Mouse (Mus musculus): ENCODE measurements around the gene Chst8.

Chst8 gene

DNA sequence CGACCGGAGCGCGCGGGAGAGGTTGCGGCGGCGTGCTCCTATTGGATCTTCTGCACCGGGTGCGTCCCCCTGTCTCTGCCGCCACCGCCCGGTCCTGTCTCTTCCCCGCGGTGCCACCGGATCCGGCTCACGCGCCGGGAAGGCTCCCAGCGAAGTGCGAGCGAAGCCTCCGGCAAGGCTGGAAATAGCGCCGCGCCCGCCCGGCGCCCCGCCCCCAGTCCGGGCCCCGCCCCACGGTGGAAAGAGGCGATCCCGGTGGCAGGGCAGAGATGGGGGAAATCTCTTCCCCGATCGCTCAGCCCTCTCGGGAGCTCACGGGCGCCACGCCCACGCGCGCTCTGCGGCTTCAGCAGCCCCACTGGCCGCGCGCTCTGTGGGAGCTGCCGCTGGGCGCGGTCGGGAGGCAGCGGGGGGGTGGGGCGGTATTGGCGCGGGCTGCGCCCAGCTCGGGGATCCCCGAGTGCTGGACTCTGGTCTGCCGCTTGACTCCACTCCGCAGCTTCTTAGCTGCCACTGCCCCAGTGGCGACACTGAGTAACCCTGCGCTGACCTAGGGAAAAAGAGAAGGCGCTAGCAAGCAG is at the start of gene Chst8:
Gene Chst8 (minus strand): TSS at position 181 of the 581 bp plus-strand sequence.
- DNase-seq: peak; percentile 24

DNA sequence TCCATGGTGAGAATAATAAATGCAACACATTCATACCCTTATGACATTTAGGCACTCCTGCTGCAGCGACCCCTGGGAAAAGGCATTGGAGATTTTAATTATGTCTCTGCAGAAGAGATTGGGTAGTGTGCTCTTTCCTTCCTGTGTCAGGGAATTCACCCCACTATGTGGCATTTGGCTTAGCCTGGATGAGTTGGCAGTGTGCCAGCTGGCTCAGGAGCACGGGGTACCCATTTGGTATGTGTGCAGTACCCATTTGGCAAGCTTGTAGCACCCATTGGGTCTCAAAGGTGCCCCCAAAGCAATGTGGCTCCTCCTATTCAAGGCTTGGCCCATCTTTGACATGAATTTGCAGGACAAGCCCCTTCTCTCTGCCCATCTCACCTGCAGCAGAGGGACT is 45.8 kb upstream of the Chst8 start:
- no peak for DNase-seq

GRCm38 (mm10) chr7:34854781-34855352 is 42.4 kb upstream of the Chst8 start:
- no peak for DNase-seq

- no peak for DNase-seq
Observed at GRCm38 (mm10) chr7:34853393-34853792, 40.9 kb upstream of the Chst8 start.

GRCm38 (mm10) chr7:34849660-34850059 is 37.1 kb upstream of the Chst8 start:
- DNase-seq: no peak

DNA sequence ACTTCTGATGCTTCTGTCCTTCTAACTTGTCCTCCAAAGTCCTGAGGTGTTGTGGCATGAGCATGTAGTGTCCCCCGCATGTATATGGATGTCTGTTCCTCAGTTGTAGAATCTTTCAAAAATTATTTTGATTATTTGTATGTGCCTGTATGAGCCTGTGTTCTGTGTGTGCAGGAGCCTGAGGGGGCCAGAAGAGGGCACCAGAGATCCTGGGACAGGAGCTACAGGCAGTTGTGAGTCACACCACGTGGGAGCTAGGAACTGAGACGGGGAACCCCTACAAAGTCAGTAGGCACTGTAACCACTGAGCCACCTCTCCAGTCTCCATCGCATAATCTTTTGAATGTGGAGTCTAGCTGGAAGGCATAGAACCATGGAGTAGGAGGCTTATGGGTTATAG is 36.3 kb upstream of the Chst8 start:
- no peak for DNase-seq

DNA sequence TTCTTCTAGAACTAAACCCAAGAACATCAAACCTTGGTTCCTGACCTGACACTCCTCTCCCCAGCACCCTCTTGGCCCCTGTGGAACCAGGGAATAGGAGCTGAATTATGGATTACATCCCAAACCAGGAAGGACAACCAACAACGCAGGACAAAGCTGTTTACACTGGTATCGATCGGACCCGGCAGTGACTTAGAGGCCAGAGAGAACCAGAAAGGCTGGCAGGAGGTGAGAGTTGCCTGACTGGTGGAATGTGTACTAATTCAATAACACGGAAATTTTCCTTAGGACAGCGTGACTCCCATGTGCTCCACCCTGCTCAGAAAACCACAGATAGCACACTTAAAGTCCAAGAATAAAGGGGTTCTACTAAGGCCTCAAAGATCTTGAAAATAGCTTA is 35.4 kb upstream of the Chst8 start:
- no peak for DNase-seq

DNA sequence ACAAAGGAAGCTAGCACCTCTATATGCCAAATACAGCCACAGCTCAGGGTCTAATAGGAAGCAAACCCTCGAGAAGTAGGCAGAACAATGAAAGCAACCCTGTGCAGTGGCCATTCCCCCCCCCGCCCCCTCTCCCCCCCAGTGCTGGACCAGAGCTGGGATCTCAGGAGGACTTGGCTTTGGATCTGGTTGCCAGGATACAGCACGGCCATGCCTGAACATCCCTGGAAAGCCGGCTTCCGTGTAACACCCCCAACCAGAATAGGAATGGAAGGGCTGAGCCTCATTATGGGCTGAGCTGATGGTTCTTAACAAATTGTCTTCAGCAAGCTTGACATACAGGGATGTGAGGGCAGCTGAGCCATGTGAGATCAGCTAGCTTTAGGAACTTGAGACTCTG is 34.9 kb upstream of the Chst8 start:
- DNase-seq: no peak

DNA sequence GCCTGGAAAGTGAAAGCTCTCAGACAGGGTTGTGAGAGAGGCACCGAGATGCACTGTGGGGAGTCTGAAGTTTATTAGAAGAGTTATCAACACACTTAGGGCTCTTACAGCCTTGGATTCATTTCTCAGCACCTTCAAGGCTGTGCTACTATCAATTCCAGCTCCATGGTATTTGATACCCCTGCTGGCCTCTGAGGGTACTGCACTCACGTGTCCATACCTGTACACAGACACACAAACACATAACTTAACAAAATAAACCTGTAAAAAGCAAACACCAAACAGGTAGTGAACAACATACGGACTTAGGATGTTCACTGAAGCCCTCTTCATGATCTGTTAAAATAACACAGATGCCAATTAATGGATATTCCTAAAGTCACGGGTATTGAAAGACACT is 26.2 kb upstream of the Chst8 start:
- no peak for DNase-seq

DNA sequence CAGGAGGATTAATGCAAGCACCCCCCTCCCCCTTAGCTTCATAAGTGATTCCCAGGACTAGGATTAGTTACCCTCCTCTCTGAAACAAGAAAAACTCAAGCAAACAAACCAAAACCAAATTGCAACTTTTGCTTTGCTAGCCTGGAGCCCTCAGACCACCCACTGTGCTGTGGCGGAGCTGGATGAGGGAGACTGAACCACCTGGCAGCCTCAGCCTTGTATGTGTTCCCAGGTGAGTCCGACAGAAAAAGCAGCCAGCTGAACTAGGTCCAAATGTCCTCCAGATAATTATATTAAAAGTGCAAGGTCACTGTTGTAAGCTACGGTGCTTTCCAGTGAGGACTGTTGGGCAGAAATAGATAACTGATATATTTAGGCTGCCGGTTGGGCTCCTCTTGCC is 25.7 kb upstream of the Chst8 start:
- DNase-seq: no peak

- DNase-seq: no peak
Observed at GRCm38 (mm10) chr7:34826255-34826909, 13.9 kb upstream of the Chst8 start.

- DNase-seq: no peak
Observed at GRCm38 (mm10) chr7:34821587-34821986, 9.1 kb upstream of the Chst8 start.

DNA sequence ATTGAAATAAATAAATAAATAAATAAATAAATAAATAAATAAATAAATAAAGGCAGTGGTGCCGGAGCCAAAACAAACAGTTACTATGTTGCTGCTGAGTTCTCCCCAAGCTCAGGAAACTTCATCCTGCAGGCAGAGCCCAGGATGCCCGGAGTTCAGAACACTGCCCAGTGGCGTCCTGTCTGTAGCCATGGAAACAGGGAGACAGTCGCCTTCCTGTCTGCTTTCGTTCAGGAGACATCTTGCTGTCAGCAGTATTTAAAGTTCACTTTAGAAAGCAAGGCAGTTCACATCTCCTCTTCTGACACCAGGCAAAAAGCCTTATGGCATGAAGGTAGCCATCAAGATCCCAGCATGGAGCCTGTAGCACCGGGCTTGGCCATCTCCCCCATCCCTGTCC is 8.0 kb upstream of the Chst8 start:
- DNase-seq: no peak

- DNase-seq: no peak
Observed at GRCm38 (mm10) chr7:34819796-34820195, 7.3 kb upstream of the Chst8 start.

GRCm38 (mm10) chr7:34818660-34819059 is 6.1 kb upstream of the Chst8 start:
- DNase-seq: no peak

- DNase-seq: no peak
Observed at GRCm38 (mm10) chr7:34816981-34817380, 4.5 kb upstream of the Chst8 start.

- DNase-seq: no peak
Observed at GRCm38 (mm10) chr7:34814801-34815200, 2.3 kb upstream of the Chst8 start.

- no peak for DNase-seq
Observed at GRCm38 (mm10) chr7:34811531-34812526, 682 bp downstream of the Chst8 start.

- no peak for DNase-seq
Observed at GRCm38 (mm10) chr7:34811060-34811459, 1.5 kb downstream of the Chst8 start.

GRCm38 (mm10) chr7:34806307-34806706 is 6.2 kb downstream of the Chst8 start:
- peak; percentile 14 for DNase-seq

- no peak for DNase-seq
Observed at GRCm38 (mm10) chr7:34805691-34806205, 6.8 kb downstream of the Chst8 start.

DNA sequence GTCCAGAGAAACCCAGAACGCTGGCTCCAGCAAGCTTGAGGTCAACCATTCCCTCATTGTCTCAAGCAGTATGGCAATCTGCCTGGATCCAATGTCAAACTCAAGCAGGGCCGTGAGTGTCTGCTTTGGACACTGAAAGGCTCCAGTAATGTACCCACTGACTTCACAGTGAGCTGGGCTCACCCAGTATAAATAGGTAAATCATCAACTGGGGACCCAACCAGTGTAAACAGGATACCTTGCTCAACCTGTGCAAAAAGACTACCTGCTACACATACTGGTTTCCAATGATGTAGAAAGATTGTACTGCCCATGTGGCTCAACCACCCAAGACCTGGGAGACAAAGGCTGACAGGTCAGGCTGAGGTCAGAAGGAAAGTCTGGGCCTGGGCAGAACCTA is 7.5 kb downstream of the Chst8 start:
- no peak for DNase-seq

DNA sequence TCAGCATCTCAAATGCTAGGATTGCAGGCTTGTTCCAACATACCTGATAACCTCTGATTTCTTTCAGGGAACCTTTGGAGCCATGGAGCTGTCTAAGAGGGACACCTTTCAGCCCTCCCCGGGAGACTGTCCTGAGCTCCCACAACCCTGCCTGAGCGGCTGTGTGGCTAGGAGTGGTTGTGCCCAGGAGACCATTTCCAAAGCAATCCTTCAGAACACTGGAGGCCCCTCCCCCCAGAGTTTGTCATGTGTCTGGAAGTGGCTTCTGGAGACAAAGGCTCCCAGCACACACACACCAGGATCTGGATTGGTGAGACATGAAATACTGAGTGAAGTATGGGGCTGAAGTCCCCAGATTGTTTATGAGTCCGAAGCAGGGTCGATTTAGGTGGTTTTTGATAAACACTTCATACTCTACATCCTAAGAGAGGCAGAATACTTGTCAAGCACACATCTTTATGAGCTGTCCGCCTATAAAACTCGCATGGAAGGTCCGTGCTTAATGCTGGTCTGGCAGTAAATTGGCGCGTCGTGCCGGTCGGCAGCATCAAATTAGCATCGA is 12.5 kb downstream of the Chst8 start:
- no peak for DNase-seq
